ENCODE assay signal across 17 mouse cellular contexts in genomic region chr5:134692704-134693103, GRCm38 (mm10).
"Had no signal": no experiment of that assay in that cellular context is flagged by ENCODE, and none has a peak within 500 bp of the region (broad histone marks: within the 10 kb centered on the region; RNA-seq: fewer than 3 reads in every experiment).

No protein-coding gene starts in this region.

- H3K9ac ChIP-seq: neural tube, embryonic 12.5 days; neural tube, embryonic 13.5 days; neural tube, embryonic 15.5 days; stomach, embryonic 15.5 days had no signal

- H3K4me3 ChIP-seq: neural tube, embryonic 12.5 days; neural tube, embryonic 13.5 days; neural tube, embryonic 15.5 days; stomach, embryonic 15.5 days had no signal

- H3K4me2 ChIP-seq: neural tube, embryonic 12.5 days; neural tube, embryonic 13.5 days; neural tube, embryonic 15.5 days; stomach, embryonic 15.5 days had no signal

- H3K9me3 ChIP-seq: neural tube, embryonic 12.5 days; neural tube, embryonic 13.5 days; neural tube, embryonic 15.5 days; stomach, embryonic 15.5 days had no signal

- H3K27me3 ChIP-seq: neural tube, embryonic 12.5 days; neural tube, embryonic 13.5 days; neural tube, embryonic 15.5 days; stomach, embryonic 15.5 days had no signal

- H3K36me3 ChIP-seq: neural tube, embryonic 12.5 days; neural tube, embryonic 13.5 days; neural tube, embryonic 15.5 days; stomach, embryonic 15.5 days had no signal

- H3K27ac ChIP-seq: neural tube, embryonic 12.5 days; neural tube, embryonic 13.5 days; neural tube, embryonic 15.5 days; stomach, embryonic 15.5 days; stomach, postnatal 0 days had no signal

- DNase-seq: retina, postnatal 1 day; right cerebral cortex, adult 18-20 months; right cerebral cortex, postnatal 14 days; right cerebral cortex, postnatal 25 days; right cerebral cortex, postnatal 4 days; spleen, adult 18-20 months; thymus, adult 18-20 months; thymus, adult 2 months; thymus, postnatal 14 days; thymus, postnatal 25 days; thymus, postnatal 36 days; thymus, postnatal 4 days had no signal
